Mouse (Mus musculus) 3T3-L1 (cell line): ENCODE data around the gene Klf7.

Experiments
- DNase-seq: peaks from one replicate; pipeline ENCODE4 v3.0.0-alpha.2; 2015; ENCODE audit warnings: low read depth, low spot score

The Klf7 gene

GRCm38 (mm10) chr1:64066320-64067254 is 55.5 kb downstream of the Klf7 start:
- DNase-seq, result no peak

- DNase-seq, result no peak
These were observed 60.6 kb downstream of the Klf7 start for GRCm38 (mm10) chr1:64061488-64061887.

DNA sequence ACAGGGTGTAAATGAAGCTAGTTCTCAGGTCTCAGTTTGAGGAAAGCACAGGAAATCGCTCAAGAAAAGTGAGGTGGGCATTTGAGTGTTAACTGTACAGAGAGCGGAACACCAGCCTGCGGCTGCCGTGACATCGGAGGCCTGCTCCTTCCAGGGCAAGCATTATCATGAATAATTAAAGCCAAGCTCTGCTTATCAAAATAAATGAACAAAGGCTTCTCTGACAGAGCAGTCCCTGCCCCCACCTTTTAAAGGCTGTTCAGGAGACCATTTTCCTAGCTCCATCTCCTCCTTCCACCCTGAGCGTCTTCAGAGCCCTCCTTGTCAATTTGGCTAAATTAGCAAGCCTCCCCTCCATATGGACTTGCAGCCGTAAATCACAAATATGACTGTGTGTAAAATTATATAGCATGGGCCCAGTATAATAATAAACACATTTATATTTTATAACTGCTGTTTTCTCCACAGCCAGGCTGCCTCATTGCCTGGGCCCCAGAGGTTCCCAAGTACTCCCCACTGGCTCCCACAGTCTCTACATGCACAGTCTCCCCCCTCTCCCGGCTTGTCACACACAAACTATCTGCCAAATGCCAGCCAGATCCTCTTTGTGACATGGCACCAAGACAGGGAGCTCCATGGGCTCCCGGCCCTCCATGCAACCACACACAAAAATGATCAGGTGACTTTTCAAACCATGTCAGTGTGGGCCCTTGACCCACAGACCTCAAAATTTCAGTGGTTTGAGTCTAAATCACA is 61.2 kb downstream of the Klf7 start:
- DNase-seq, result no peak

GRCm38 (mm10) chr1:64060116-64060515 is 62.0 kb downstream of the Klf7 start:
- no peak for DNase-seq

- no peak for DNase-seq
These were observed 65.5 kb downstream of the Klf7 start for GRCm38 (mm10) chr1:64056541-64056940.

GRCm38 (mm10) chr1:64055978-64056377 is 66.1 kb downstream of the Klf7 start:
- no peak for DNase-seq

GRCm38 (mm10) chr1:64055210-64055609 is 66.9 kb downstream of the Klf7 start:
- no peak for DNase-seq

GRCm38 (mm10) chr1:64052069-64052750 is 69.9 kb downstream of the Klf7 start:
- DNase-seq, result peak; percentile 4

- no peak for DNase-seq
These were observed 73.5 kb downstream of the Klf7 start for GRCm38 (mm10) chr1:64048567-64048966.

GRCm38 (mm10) chr1:64046802-64047156 is 75.3 kb downstream of the Klf7 start:
- DNase-seq, result no peak

DNA sequence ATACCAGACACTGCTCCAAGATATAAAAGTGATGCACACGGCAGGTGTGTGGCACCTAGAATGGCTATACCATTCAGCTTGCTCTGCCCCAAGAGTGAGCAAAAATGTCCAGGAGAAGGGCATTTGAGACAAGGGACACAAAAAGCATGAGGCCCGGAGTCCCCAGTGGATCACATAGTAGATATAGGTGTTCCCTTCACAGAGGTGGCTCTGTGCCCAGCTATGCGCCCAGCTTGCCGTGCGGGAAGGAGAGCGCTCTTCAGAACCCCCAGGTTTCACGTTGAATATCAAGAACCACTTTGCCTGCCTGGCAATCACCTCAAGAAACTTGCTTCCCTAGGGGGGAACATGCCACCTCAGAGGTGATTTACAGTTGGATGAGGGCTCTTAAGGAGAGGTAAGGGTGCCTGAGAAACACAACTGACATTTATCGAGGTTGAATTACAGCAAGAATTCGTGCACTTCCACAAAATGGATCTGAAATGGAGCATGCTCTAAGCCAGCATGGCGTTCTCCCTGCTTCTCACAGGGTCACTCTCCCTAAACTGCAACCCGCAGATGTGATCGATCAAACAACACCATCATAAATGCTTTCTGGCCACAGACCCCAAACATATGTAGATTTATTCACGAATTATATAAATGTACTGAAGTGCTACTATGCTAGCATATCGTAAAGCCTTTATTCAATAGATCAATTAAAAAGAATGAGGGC is 75.8 kb downstream of the Klf7 start:
- no peak for DNase-seq

DNA sequence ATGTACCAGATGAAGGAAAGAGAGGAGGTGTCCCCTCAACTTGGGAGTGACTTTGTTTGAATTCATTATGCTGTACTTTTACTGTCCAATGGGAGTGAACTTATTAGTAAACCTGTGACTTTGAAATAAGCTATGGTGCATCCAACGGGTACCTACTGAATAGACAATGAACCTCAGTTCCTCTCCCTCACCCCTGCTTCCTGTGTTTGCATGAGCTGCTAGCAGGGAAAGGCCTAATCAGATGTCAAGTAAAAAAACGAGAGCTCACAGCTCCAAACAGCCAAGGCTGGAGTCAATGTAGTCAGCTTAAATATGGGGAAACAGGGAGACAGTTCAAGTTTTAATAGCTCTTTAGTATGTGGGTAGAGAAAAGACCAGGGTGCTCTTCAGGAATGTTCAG is 77.5 kb downstream of the Klf7 start:
- no peak for DNase-seq

- no peak for DNase-seq
These were observed 81.2 kb downstream of the Klf7 start for GRCm38 (mm10) chr1:64040831-64041383.

DNA sequence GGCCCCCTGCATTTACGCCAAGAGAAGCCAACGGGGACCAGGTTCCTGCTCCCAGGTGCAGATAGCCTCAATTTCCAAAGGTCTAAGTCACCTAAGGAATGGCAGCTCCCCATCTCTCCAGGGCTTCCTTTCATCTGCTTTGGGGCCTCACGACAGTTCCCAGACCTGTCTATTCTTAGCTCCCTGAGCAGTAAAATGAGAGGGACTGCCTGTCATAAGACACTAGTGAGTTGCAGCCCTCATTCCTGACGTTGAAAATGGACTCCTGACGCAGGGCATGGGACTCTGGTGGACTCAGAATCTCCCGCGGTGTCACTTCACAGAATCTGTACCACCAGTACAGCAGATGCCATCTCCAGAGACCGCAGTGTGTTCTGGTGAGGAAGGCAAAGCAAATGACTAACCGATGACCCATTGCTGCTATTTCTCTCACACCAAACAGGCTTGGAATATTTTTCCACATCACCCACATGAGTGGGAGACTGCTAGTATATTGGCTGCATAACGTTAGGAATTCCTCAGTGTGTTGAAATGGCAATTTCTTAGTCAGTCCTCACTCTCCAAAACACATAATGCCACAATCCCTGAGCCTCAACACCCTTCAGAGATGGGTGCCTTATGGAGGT is 81.9 kb downstream of the Klf7 start:
- no peak for DNase-seq

- DNase-seq, result no peak
These were observed 83.7 kb downstream of the Klf7 start for GRCm38 (mm10) chr1:64038343-64038742.

DNA sequence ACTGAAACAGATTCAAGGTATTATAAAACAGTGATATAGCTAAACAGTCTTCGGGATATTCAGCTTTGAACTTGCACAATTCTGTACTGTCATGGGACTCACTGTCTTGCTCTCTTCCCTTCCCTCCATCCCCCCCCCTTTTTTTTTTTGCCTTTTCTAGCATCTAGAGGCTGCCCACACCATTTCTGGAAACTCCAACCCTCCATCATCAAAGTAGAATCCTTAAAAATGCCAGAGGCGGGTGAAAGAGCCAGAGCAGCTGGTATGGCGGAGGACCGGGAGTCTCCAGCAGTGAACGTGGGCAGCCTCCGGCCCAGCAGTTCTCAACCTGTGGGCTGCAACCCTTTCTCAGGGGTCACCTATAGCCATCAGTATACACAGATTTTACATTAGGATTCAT is 84.3 kb downstream of the Klf7 start:
- DNase-seq, result no peak

- no peak for DNase-seq
These were observed 85.1 kb downstream of the Klf7 start for GRCm38 (mm10) chr1:64036881-64037452.

GRCm38 (mm10) chr1:64035804-64036203 is 86.3 kb downstream of the Klf7 start:
- DNase-seq, result no peak

- no peak for DNase-seq
These were observed 86.8 kb downstream of the Klf7 start for GRCm38 (mm10) chr1:64035087-64035791.
